Mouse (Mus musculus) neural tube, embryonic 14.5 days (tissue): Measurements from ENCODE around the gene Cebpa. TPM values are rescaled to one million over a fixed set of nuclear protein-coding genes. Genes with fewer than 3 reads are reported as not detected.

Experiments used
- ATAC-seq: fragments of 200-750 bp; cut with Nextera tagmentation; 2 replicates; pipeline ENCODE4 v1.8.0; 2017; ENCODE audit warnings: low read depth, mild to moderate bottlenecking, moderate TSS enrichment, moderate library complexity
- H3K27ac ChIP-seq: fragments of 300-500 bp; sonication (generic); 2 replicates; pipeline ENCODE4 v1.5.1; 2014; ENCODE audit warnings: low read depth, mild to moderate bottlenecking, control low read depth, low read length, moderate library complexity, mixed read lengths
- H3K27me3 ChIP-seq: fragments of 300-500 bp; sonication (generic); 2 replicates; pipeline ENCODE4 v1.6.1; 2014; ENCODE audit warnings: low read length; ENCODE audit not compliant: control insufficient read depth, insufficient read depth
- H3K36me3 ChIP-seq: fragments of 300-500 bp; sonication (generic); 2 replicates; pipeline ENCODE4 v1.6.1; 2014; ENCODE audit warnings: low read length, mixed read lengths; ENCODE audit not compliant: control insufficient read depth, insufficient read depth
- H3K4me1 ChIP-seq: fragments of 300-500 bp; sonication (generic); 2 replicates; pipeline ENCODE4 v1.6.1; 2014; ENCODE audit warnings: low read length; ENCODE audit not compliant: control insufficient read depth, insufficient read depth
- H3K4me2 ChIP-seq: fragments of 300-500 bp; sonication (generic); 2 replicates; pipeline ENCODE4 v1.6.1; 2014; ENCODE audit warnings: mild to moderate bottlenecking, low read depth, low read length, control low read depth
- H3K4me3 ChIP-seq: fragments of 300-500 bp; sonication (generic); 2 replicates; pipeline ENCODE4 v1.5.1; 2014; ENCODE audit warnings: low read depth, low read length, control low read depth, mixed read lengths
- H3K9ac ChIP-seq: fragments of 300-500 bp; sonication (generic); replicated peaks from 2 replicates; pipeline ENCODE4 v1.6.1; 2014; ENCODE audit warnings: low read depth, mild to moderate bottlenecking, control low read depth, low read length, mixed read lengths
- H3K9me3 ChIP-seq: fragments of 300-500 bp; sonication (generic); 2 replicates; pipeline ENCODE4 v1.6.1; 2016; ENCODE audit warnings: low read length; ENCODE audit not compliant: control insufficient read depth
- WGBS: fragments of 180-500 bp; shearing (Covaris S2); extraction: QIAGEN DNeasy Blood & Tissue Kit; methylation state at CpG from one replicate; pipeline ENCODE4 v1.1.7; 2014; 5-methylcytosine and 5-hydroxymethylcytosine counted together
- polyA plus RNA-seq: library from polyadenylated mRNA; unstranded; fragments of >200 nt; fragmentation: Nextera tagmentation; extraction: Ambion mirVana; gene quantifications from 2 replicates; pipeline ENCODE4 v1.2.1, GENCODE M21; 2014

Cebpa gene
- polyA plus RNA-seq, 1 experiment from 2014 or later: 0.62 TPM

DNA sequence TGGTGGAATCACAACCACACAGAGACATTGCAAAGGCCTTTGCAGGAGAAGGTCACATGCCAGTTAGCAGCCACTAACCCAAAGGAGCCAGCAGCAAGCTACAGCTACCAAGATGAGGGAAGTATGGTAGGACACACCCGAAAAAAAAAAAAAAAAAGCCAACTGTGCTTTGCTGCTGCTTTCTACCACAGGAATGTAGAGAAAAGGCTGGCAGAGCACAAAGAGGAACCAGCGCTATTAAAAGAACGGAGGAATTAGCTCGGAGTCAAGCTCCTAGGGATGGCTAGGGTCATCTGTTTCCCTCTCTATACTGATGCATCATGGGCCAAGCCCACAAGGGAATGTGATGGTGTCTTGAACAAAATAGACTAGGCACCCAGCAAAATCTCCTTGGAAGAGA lies 20.3 kb upstream of the Cebpa start:
- ATAC-seq: no peak
- no peaks in the 10 kb centered on the region for H3K4me1 ChIP-seq
- H3K27ac ChIP-seq: no peak overlapping the region
- no peaks in the 10 kb centered on the region for H3K36me3 ChIP-seq
- 84% methylated on average over 4 of the region's 4 CpGs for WGBS
- no peaks in the 10 kb centered on the region for H3K9me3 ChIP-seq
- H3K4me3 ChIP-seq: no peak overlapping the region
- H3K27me3 ChIP-seq: no peaks in the 10 kb centered on the region
- H3K4me2 ChIP-seq: no peak overlapping the region
- H3K9ac ChIP-seq: no peak overlapping the region

DNA sequence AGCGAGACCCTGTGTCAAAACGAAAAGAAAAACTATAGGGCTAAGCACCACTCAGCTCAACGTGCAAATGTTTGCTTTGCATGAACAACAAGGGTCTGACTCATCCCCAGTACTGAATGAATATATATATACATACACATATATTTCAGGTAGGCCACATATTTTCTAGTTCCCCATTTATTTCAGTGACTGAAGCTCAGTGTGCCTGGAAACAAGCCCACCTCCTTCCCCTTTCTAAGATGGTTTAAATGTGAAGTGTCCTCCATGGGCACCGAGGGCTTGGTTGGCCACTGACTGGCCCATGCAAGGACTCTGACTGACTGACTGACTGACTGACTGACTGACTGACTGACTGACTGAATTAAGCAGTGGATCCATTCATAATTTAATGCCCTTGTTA lies 19.6 kb upstream of the Cebpa start:
- H3K27ac ChIP-seq: no peak overlapping the region
- no peak overlapping the region for H3K9ac ChIP-seq
- WGBS: 86% methylated on average over 4 of the region's 4 CpGs
- no peak for ATAC-seq
- no peak overlapping the region for H3K4me2 ChIP-seq
- H3K36me3 ChIP-seq: no peaks in the 10 kb centered on the region
- no peaks in the 10 kb centered on the region for H3K27me3 ChIP-seq
- no peak overlapping the region for H3K4me3 ChIP-seq
- H3K4me1 ChIP-seq: no peaks in the 10 kb centered on the region
- H3K9me3 ChIP-seq: no peaks in the 10 kb centered on the region

DNA sequence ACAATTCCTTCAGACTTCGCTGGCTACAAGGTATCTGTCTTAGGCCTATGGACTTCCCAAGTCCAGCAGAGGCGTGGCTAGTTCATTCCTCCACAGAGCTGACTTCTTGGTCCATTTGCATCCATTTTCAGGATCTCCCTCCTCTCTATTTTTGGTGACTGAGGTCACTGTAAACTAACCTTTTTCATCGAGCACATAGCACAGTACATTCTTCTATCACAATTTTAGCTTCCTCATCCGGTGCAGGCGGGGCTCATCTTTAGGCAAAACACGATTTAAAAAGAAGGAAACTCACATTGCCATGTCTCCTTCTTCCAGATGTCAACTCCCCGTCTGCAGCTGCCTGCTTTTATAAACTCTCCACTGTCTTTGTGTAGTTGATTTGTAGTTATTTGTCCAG lies 12.5 kb upstream of the Cebpa start:
- no peak overlapping the region for H3K4me2 ChIP-seq
- no peaks in the 10 kb centered on the region for H3K4me1 ChIP-seq
- WGBS: 83% methylated on average over 7 of the region's 7 CpGs
- no peaks in the 10 kb centered on the region for H3K36me3 ChIP-seq
- no peak for ATAC-seq
- H3K27me3 ChIP-seq: no peaks in the 10 kb centered on the region
- no peak overlapping the region for H3K4me3 ChIP-seq
- no peak overlapping the region for H3K9ac ChIP-seq
- H3K27ac ChIP-seq: no peak overlapping the region
- H3K9me3 ChIP-seq: no peaks in the 10 kb centered on the region

DNA sequence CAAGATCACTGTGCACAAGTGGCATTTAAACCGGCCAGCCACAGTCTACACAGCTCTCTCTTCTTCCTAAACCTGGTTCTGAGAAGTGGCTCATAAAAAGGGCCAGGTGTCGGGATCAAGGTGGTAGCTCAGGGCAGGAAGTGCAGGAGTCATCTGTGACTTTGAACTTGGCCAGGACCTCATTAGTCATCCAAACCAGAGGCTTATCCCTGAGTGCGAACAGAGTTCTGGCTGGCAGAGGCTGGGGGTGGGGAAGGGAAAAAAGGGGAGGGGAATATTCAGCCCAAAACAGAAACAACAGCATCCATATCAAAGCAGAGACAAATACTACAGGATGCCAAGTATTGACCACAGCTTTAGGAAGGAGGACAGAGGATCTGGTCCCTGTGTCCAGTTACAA lies 11.5 kb upstream of the Cebpa start:
- ATAC-seq: no peak

DNA sequence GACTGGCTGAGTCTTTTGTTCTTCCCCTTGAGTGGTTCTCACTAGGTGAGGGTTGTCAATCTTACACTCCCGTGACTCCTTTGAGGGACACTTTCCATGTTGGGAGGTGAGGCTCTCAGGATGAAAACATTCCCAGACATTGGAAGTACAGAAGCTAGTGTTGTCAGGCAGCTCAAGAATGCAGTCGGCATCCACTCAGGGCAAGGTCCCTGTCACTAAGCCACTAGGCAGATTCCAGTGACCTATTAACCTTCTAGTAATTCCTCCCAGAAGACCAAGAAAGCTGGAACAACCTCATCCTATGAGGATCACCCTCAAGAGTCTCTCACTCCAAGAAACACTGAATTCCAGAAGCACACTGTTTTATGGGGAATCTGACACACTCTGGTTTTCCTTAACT lies 11.0 kb upstream of the Cebpa start:
- Histone ChIP-seq H3K36me3 (no peaks in the 10 kb centered on the region), H3K4me2 (no peak overlapping the region), H3K27me3 (no peaks in the 10 kb centered on the region), H3K4me1 (no peaks in the 10 kb centered on the region), H3K4me3 (no peak overlapping the region), H3K9ac (no peak overlapping the region), H3K9me3 (no peaks in the 10 kb centered on the region), H3K27ac (no peak overlapping the region)
- 27% methylated on average over 2 of the region's 2 CpGs for WGBS
- ATAC-seq: no peak

More for the DNA sequence above, 11.5 kb upstream of the Cebpa start:
- WGBS: 43% methylated on average over 3 of the region's 3 CpGs
- H3K9me3 ChIP-seq: no peaks in the 10 kb centered on the region
- no peaks in the 10 kb centered on the region for H3K27me3 ChIP-seq
- H3K4me3 ChIP-seq: no peak overlapping the region
- H3K9ac ChIP-seq: no peak overlapping the region
- no peak overlapping the region for H3K27ac ChIP-seq
- H3K4me2 ChIP-seq: no peak overlapping the region
- no peaks in the 10 kb centered on the region for H3K4me1 ChIP-seq
- no peaks in the 10 kb centered on the region for H3K36me3 ChIP-seq

DNA sequence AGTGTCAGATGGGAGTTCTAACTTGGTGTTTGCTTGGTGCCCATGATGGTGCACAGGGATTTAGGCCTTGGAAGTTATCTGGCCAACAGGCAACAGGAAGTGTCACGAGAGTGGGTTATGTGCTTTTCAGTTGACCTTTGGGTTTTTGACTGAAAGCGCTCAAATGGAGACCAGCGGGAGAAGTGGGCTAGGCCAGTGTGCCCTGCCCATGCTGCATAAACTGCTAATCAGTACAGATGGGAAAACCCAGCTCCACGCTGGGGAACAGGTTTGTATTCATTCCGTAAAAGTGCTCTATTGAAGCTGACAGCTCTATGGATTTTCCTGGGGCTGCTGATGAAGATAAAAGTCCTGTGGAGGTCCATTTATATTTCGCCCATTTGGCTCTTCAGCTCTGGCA lies 10.4 kb upstream of the Cebpa start:
- 76% methylated on average over 6 of the region's 6 CpGs for WGBS
- Histone ChIP-seq H3K4me3 (no peak overlapping the region), H3K4me1 (no peaks in the 10 kb centered on the region), H3K9ac (no peak overlapping the region), H3K9me3 (no peaks in the 10 kb centered on the region), H3K4me2 (no peak overlapping the region), H3K36me3 (no peaks in the 10 kb centered on the region), H3K27me3 (no peaks in the 10 kb centered on the region), H3K27ac (no peak overlapping the region)
- no peak for ATAC-seq

DNA sequence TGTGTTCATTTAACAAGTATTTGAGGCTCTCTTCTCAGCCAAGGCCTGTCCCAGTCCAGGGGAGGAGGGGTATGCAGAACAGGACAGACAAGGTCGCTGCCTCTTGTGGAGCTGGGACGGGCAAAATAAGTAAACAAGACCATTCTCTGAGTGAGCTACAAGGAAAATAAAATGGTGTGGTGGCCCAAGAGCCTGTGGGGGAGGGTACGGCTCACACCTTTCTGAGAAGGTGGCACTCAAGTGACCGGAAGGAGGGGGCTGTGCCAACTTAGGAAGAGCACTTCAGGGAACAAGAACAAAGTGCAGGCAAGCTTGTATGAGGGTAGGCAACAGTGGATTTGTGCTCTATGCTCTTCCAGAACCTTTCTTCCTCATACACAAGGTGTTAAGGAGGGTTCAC lies 6.0 kb upstream of the Cebpa start:
- no peaks in the 10 kb centered on the region for H3K36me3 ChIP-seq
- no peak overlapping the region for H3K9ac ChIP-seq
- 63% methylated on average over 4 of the region's 4 CpGs for WGBS
- no peak overlapping the region for H3K27ac ChIP-seq
- ATAC-seq: no peak
- H3K4me2 ChIP-seq: no peak overlapping the region
- H3K9me3 ChIP-seq: no peaks in the 10 kb centered on the region
- peaks cover 6% of the 10 kb centered on the region; the same call in 1 of the 2 replicates for H3K4me1 ChIP-seq
- no peak overlapping the region for H3K4me3 ChIP-seq
- peaks cover 15% of the 10 kb centered on the region for H3K27me3 ChIP-seq

DNA sequence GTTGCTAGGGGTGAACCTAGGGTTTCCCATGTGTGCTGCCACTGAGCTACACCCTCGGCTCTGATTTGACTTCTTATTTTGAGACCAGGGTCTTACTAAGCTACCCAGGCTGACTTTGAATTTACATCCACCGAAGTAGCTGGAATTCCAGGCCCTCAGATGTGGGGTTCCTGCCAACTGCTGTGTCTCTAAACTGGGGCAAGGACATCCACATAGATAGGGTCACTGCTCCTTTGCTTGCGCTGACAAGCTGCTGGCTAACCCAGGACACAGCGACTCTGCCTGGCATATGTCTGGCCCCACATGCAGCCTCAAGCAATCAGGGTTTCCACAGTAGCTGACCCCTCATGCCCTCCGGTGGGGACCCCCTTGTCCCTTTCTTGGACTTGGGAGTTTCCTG lies 5.4 kb upstream of the Cebpa start:
- WGBS: 86% methylated on average over 5 of the region's 5 CpGs
- H3K27ac ChIP-seq: no peak overlapping the region
- H3K36me3 ChIP-seq: no peaks in the 10 kb centered on the region
- no peak overlapping the region for H3K4me2 ChIP-seq
- H3K9me3 ChIP-seq: no peaks in the 10 kb centered on the region
- no peak for ATAC-seq
- peaks cover 9% of the 10 kb centered on the region; the same call in 1 of the 2 replicates for H3K4me1 ChIP-seq
- H3K9ac ChIP-seq: no peak overlapping the region
- H3K27me3 ChIP-seq: peaks cover 15% of the 10 kb centered on the region
- no peak overlapping the region for H3K4me3 ChIP-seq

DNA sequence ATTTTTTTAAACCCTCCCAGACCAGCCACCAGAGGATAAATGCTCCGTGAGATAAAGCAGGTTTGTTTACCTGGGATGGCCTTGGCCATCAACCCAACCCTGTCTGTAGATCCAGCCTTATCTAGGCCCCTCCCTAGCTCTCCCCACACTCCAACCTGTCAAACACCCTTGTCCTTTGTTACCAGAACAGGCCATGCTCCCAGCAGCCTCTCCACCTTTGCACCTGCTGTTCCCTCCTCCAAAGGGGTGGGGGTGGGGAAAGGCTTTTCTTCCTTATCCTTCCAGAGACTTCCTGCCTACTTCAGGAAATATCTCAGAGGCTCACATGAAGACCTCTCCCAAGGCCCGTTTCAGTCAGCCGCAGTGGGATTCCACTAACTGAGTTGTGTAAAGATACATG lies 2.6 kb upstream of the Cebpa start:
- peaks cover 31% of the 10 kb centered on the region for H3K27me3 ChIP-seq
- 60% methylated on average over 3 of the region's 3 CpGs for WGBS
- H3K9ac ChIP-seq: no peak overlapping the region
- H3K4me3 ChIP-seq: no peak overlapping the region
- H3K4me2 ChIP-seq: no peak overlapping the region
- H3K9me3 ChIP-seq: no peaks in the 10 kb centered on the region
- H3K4me1 ChIP-seq: peaks cover 23% of the 10 kb centered on the region
- no peaks in the 10 kb centered on the region for H3K36me3 ChIP-seq
- ATAC-seq: no peak
- no peak overlapping the region for H3K27ac ChIP-seq

DNA sequence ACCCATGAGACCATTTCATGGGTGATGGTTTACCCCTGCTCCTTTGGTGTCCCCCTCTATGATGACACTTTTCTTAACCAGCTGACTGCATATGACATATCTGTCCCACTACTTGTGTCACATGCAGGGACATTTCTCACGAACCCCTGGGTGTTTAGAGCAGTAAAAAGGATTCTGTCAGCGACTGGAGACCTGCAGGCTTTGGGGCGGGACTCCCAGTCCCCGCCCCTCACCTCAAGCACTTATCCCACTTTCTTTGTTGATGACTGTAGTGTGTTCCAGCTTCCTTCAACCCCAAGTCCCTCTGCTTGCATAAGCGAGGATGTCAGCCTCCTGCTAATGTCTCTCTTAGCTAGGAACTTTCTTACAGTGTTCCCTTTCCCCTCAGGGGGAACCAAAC lies 2.0 kb upstream of the Cebpa start:
- no peak overlapping the region for H3K27ac ChIP-seq
- H3K9ac ChIP-seq: no peak overlapping the region
- no peaks in the 10 kb centered on the region for H3K9me3 ChIP-seq
- 28% methylated on average over 5 of the region's 5 CpGs for WGBS
- H3K36me3 ChIP-seq: no peaks in the 10 kb centered on the region
- no peak overlapping the region for H3K4me3 ChIP-seq
- peaks cover 23% of the 10 kb centered on the region for H3K4me1 ChIP-seq
- no peak overlapping the region for H3K4me2 ChIP-seq
- H3K27me3 ChIP-seq: peaks cover 31% of the 10 kb centered on the region
- no peak for ATAC-seq
